Mouse (Mus musculus) cerebellum, adult (tissue): Measurements from ENCODE around the gene 4932429P05Rik.

Source experiments
- ATAC-seq: cut with Nextera tagmentation; 2 replicates; pipeline ENCODE4 v1.9.2; 2017; ENCODE audit warnings: mild to moderate bottlenecking, moderate library complexity, mixed read lengths; ENCODE audit not compliant: insufficient number of reproducible peaks, low FRiP score, low TSS enrichment

Gene 4932429P05Rik

GRCm38 (mm10) chrX:89751968-89752367 lies at the start of gene 4932429P05Rik:
Gene 4932429P05Rik (plus strand): TSS chrX:89752268.
- no peak for ATAC-seq
